Mouse (Mus musculus) gastrocnemius, postnatal 14 days (tissue): ENCODE results near the gene Plcg1. TPM values are rescaled to one million over a fixed set of nuclear protein-coding genes. Genes with fewer than 3 reads are reported as not detected.

Experiments
- DNase-seq: peaks from one replicate; pipeline ENCODE4 v3.0.0; 2021; ENCODE audit warnings: mixed read lengths
- intact Hi-C: fragments of 180-260 bp; cut with DNase I; formaldehyde crosslinking; loops from one replicate; pipeline ENCODE4 v1.15.1; 2025; ENCODE audit warnings: low total_unique reads
- total RNA-seq, 2 experiments: library from RNA; stranded (reverse); gene quantifications; 2 replicates each; pipeline ENCODE4 v1.2.3; 2021

The Plcg1 gene
- total RNA-seq, 2 experiments from 2014 or later, result 28.5 to 36.3 TPM

GRCm38 (mm10) chr2:160764386-160764785 is 33.3 kb downstream of the Plcg1 start:
- intact Hi-C loops, result loop anchor here (2.0 to 5.0 kb wide), 2 partner anchors 30 to 123 kb away; no protein-coding TSS in a partner anchor

GRCm38 (mm10) chr2:160765096-160765495 is 34.0 kb downstream of the Plcg1 start:
- DNase-seq, result no peak
- intact Hi-C loops, result loop anchor here (2.0 kb wide), 1 partner anchor 30 kb away; no protein-coding TSS in a partner anchor

More at GRCm38 (mm10) chr2:160764386-160764785, 33.3 kb downstream of the Plcg1 start:
- DNase-seq, result no peak

GRCm38 (mm10) chr2:160766371-160766771 is 35.3 kb downstream of the Plcg1 start:
- intact Hi-C loops, result no loop called here
- DNase-seq, result peak; percentile 77

- DNase-seq, result no peak
- intact Hi-C loops, result no loop called here
Observed at GRCm38 (mm10) chr2:160767201-160767600, 36.1 kb downstream of the Plcg1 start.

GRCm38 (mm10) chr2:160768097-160768695 is 37.1 kb downstream of the Plcg1 start:
- intact Hi-C loops, result no loop called here
- DNase-seq, result no peak

- DNase-seq, result no peak
- intact Hi-C loops, result no loop called here
Observed at GRCm38 (mm10) chr2:160768997-160769396, 37.9 kb downstream of the Plcg1 start.

- intact Hi-C loops, result no loop called here
- DNase-seq, result no peak
Observed at GRCm38 (mm10) chr2:160770409-160770808, 39.3 kb downstream of the Plcg1 start.

- intact Hi-C loops, result no loop called here
- DNase-seq, result no peak
Observed at GRCm38 (mm10) chr2:160770871-160771270, 39.8 kb downstream of the Plcg1 start.

- no peak for DNase-seq
- intact Hi-C loops, result no loop called here
Observed at GRCm38 (mm10) chr2:160771325-160772276, 40.5 kb downstream of the Plcg1 start.

- no peak for DNase-seq
- intact Hi-C loops, result no loop called here
Observed at GRCm38 (mm10) chr2:160778034-160778433, 46.9 kb downstream of the Plcg1 start.

GRCm38 (mm10) chr2:160780154-160780833 is 49.2 kb downstream of the Plcg1 start:
- intact Hi-C loops, result no loop called here
- no peak for DNase-seq

- no peak for DNase-seq
- intact Hi-C loops, result no loop called here
Observed at GRCm38 (mm10) chr2:160780834-160781219, 49.7 kb downstream of the Plcg1 start.

GRCm38 (mm10) chr2:160786333-160786732 is 55.2 kb downstream of the Plcg1 start:
- DNase-seq, result no peak
- intact Hi-C loops, result no loop called here

- intact Hi-C loops, result no loop called here
- no peak for DNase-seq
Observed at GRCm38 (mm10) chr2:160789046-160789445, 57.9 kb downstream of the Plcg1 start.

GRCm38 (mm10) chr2:160789741-160790140 is 58.6 kb downstream of the Plcg1 start:
- no peak for DNase-seq
- intact Hi-C loops, result no loop called here

GRCm38 (mm10) chr2:160793117-160793516 is 62.0 kb downstream of the Plcg1 start:
- intact Hi-C loops, result no loop called here
- DNase-seq, result no peak

- peak; percentile 74 for DNase-seq
- intact Hi-C loops, result no loop called here
Observed at GRCm38 (mm10) chr2:160796973-160797372, 65.9 kb downstream of the Plcg1 start.

GRCm38 (mm10) chr2:160798206-160798605 is 67.1 kb downstream of the Plcg1 start:
- intact Hi-C loops, result no loop called here
- no peak for DNase-seq

- DNase-seq, result no peak
- intact Hi-C loops, result no loop called here
Observed at GRCm38 (mm10) chr2:160800967-160801366, 69.9 kb downstream of the Plcg1 start.

- intact Hi-C loops, result no loop called here
- DNase-seq, result no peak
Observed at GRCm38 (mm10) chr2:160802326-160802725, 71.2 kb downstream of the Plcg1 start.
